Mouse (Mus musculus): ENCODE data around the gene Trip10.
A peak's percentile ranks its signal among the peaks of the same experiment; 100 is the strongest.

- TF ChIP-seq CTCF (conservative IDR thresholded peaks at IDR 0.05; ENCODE audit: insufficient read depth, insufficient read length, low read depth, low read length), result no peak
- peak; percentile 76 for TF ChIP-seq POLR2A (IDR thresholded peaks at IDR 0.05; ENCODE audit: low read depth, low read length)
These were observed 1.7 kb upstream of the Trip10 start for GRCm38 (mm10) chr17:57247393-57248200.

Measured in kidney, adult 2 months (tissue).